Mouse (Mus musculus) layer of hippocampus, adult 2 months (tissue): ENCODE data around the gene Plekhj1. TPM values are rescaled to one million over a fixed set of nuclear protein-coding genes. Genes with fewer than 3 reads are reported as not detected.
A peak's percentile ranks its signal among the peaks of the same experiment; 100 is the strongest.

Experiments
- DNase-seq, 2 experiments: peaks; one replicate each; pipeline ENCODE4 v3.0.0; 2022; ENCODE audit warnings: low spot score in 2 of 2
- H3K27ac ChIP-seq: fragments of 200-600 bp; 2 replicates; pipeline ENCODE4 v1.8.1; 2022
- H3K4me3 ChIP-seq: fragments of 200-600 bp; 2 replicates; pipeline ENCODE4 v1.8.1; 2022; ENCODE audit warnings: mild to moderate bottlenecking
- CTCF ChIP-seq: fragments of 200-600 bp; conservative IDR thresholded peaks from 2 replicates; pipeline ENCODE4 v1.8.1; 2022; ENCODE audit warnings: antibody characterized with exemption, mild to moderate bottlenecking, moderate library complexity
- total RNA-seq, 2 experiments: library from RNA; stranded (reverse); gene quantifications; 2 replicates each; pipeline ENCODE4 v1.2.3; 2021

Gene Plekhj1
- total RNA-seq, 2 experiments from 2014 or later = 68.4 to 76.3 TPM

- peak overlapping the region; percentile 87 for H3K27ac ChIP-seq
- no peak for TF ChIP-seq CTCF
- no peak overlapping the region for H3K4me3 ChIP-seq
- no peak for DNase-seq
These were observed 22.7 kb downstream of the Plekhj1 start for GRCm38 (mm10) chr10:80775731-80776130.

- peak overlapping the region; percentile 87 for H3K27ac ChIP-seq
- DNase-seq = no peak
- H3K4me3 ChIP-seq = no peak overlapping the region
- no peak; the same call in 1 of the 2 replicates for TF ChIP-seq CTCF
These were observed 23.4 kb downstream of the Plekhj1 start for GRCm38 (mm10) chr10:80774981-80775380.

DNA sequence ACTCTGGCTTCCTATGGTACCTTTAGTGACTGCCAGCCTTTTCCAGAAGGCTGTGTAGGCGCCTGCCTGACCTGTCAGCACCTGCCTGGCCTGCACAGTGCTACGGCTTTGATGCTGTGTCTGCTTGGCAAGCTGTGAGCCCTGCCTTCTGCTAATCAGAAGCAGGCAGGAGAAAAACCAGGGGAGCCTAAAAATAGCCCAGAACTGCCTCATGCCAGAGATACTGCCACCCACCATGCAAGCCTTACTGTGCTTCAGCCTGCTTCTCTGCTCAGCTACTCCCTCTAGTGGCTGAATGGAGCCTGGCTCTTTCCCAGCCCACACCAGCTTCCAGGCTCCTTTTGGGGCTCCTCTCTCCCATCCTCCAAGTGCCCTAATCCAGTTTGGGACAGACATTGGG lies 23.9 kb downstream of the Plekhj1 start:
- Histone ChIP-seq H3K27ac (peak overlapping the region; percentile 87), H3K4me3 (no peak overlapping the region)
- TF ChIP-seq CTCF = peak; percentile 99
- peak; percentile 94 for DNase-seq

GRCm38 (mm10) chr10:80773816-80774215 lies 24.6 kb downstream of the Plekhj1 start:
- DNase-seq = no peak
- TF ChIP-seq CTCF = no peak
- Histone ChIP-seq H3K27ac (peak overlapping the region; percentile 87), H3K4me3 (no peak overlapping the region)

DNA sequence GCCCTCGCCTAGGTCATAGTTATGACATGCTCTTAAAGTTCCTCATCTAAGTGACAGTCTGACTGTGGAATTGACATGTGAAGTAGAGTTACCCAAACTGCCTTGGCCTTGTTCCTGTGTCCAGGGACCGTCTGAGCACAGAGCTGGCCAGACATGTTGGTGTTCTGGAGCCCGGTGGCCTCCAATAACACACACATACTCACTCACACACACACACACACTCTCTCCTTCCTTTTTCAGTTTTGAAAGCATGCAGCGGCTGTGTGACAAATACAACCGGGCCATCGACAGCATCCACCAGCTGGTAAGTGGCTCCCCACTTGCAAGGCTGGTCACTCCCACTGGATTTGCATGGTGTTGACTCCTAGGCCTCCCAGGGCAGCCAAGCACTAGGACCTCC lies 30.1 kb downstream of the Plekhj1 start:
- TF ChIP-seq CTCF = no peak
- Histone ChIP-seq H3K27ac (no peak overlapping the region), H3K4me3 (no peak overlapping the region)
- no peak for DNase-seq

DNA sequence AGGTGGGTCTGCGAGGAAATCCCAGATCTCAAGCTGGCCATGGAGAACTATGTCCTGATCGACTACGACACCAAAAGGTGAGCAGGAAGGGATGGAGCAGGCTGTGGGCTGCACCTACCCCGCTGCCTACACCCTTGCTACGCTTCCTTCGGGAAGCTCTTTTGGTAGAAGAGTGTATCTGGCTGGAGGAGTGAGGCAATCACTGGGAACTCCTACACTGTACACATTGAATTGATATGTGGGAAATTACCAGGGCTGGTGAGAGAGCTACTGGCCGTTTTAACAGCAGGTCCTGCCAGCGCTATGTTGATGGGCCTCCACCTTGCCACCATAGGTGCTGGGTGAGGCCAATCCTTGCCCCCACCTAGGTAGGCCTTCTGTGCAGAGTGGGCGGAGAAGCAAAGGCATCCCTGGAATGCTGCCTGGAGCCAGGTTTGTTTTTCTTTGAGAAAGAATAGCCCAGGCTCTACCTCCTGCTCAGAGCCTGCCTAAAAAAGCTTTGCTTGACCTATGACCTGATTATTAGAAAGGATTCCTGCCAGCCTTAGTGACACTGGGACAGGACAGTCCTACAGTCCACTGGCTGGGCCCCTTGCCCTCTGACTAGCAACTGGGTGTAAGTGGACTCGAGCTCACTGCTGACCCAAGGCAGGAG lies 32.1 kb downstream of the Plekhj1 start:
- Histone ChIP-seq H3K27ac (peak overlapping the region; percentile 24), H3K4me3 (no peak overlapping the region)
- no peak for TF ChIP-seq CTCF
- no peak for DNase-seq

DNA sequence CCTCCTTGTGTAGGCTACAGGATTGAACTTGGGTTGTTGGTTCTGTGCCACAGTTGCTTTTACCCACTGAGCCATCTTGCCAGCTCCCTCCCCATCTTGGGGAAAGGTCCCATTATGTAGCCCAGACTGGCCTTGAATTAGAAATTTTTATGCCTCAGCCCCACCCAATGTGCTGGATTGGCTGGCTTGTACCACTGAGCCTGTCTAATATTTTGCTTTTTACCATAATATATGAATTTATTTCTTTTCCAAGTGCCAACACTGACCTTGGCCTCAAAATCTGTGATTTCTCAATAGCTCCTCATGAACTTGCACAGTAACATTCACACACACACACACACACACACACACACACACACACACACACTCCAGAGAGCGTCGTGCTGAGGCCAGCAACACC lies 32.7 kb downstream of the Plekhj1 start:
- no peak overlapping the region for H3K4me3 ChIP-seq
- H3K27ac ChIP-seq = no peak overlapping the region; the same call in 1 of the 2 replicates
- no peak for TF ChIP-seq CTCF
- no peak for DNase-seq

DNA sequence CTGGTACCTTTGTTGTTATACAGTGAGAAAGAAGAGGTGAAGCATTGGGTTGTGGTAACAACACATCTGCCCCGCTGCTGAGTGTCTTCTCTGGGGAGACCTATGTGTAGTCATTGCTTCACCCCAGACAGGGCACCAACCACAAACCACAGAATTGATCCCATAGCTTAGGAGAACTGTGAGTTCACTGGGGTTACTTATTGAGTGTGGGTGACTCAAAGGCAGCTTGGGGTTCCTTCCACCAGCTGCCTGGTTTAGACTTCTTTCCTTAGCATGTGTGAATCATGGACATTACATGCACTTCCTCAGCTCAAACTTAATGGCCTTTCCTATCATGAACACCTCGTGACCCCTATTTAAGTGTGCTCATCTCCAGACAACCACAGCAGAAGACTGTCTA lies 34.9 kb downstream of the Plekhj1 start:
- DNase-seq = no peak
- H3K27ac ChIP-seq = no peak overlapping the region
- no peak for TF ChIP-seq CTCF
- H3K4me3 ChIP-seq = no peak overlapping the region

- Histone ChIP-seq H3K4me3 (no peak overlapping the region), H3K27ac (no peak overlapping the region)
- TF ChIP-seq CTCF = no peak
- no peak for DNase-seq
These were observed 36.6 kb downstream of the Plekhj1 start for GRCm38 (mm10) chr10:80761821-80762220.

GRCm38 (mm10) chr10:80760596-80761524 lies 37.6 kb downstream of the Plekhj1 start:
- DNase-seq = no peak
- TF ChIP-seq CTCF = no peak
- Histone ChIP-seq H3K27ac (peak overlapping the region; percentile 28), H3K4me3 (no peak overlapping the region)

- H3K4me3 ChIP-seq = peak overlapping the region; percentile 70; the same call in 1 of the 2 replicates
- DNase-seq = no peak
- peak overlapping the region; percentile 95 for H3K27ac ChIP-seq
- no peak for TF ChIP-seq CTCF
These were observed 39.8 kb downstream of the Plekhj1 start for GRCm38 (mm10) chr10:80758651-80759050.

DNA sequence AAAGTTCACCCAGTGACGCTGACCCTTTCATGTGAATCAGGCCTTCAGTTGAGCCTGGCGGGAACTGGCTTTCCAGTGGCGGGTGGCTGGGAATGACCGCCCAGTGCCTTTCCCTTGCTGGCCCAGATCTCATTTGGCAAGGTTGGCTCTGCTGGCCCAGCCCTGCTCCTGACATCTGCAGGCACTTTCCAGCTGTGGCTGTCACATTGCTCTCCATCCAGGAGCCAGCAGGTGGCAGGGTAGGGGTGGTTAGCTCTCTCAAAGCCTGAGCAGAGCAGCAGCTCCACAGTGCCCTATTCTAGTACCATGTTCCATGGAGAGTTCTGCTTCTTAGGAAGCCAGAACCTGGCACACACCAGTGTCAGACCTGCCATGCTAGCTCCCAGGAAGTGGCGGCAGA lies 40.7 kb downstream of the Plekhj1 start:
- Histone ChIP-seq H3K27ac (peak overlapping the region; percentile 95), H3K4me3 (peak overlapping the region; percentile 70)
- DNase-seq = peak; percentile 59 to 61
- peak; percentile 78 for TF ChIP-seq CTCF

GRCm38 (mm10) chr10:80756967-80757366 lies 41.5 kb downstream of the Plekhj1 start:
- H3K4me3 ChIP-seq = peak overlapping the region; percentile 70
- H3K27ac ChIP-seq = peak overlapping the region; percentile 95
- DNase-seq = no peak
- TF ChIP-seq CTCF = no peak
